Mouse (Mus musculus) lung, adult 18-20 months (tissue): ENCODE results near the gene Cnr2.

Source experiments
- DNase-seq, 2 experiments: peaks; one replicate each; pipeline ENCODE4 v3.0.0; 2022; ENCODE audit warnings: mixed read lengths in 2 of 2

The Cnr2 gene

GRCm38 (mm10) chr4:135895071-135895571 is at the start of gene Cnr2:
Gene Cnr2 (plus strand): TSS chr4:135895394.
- no peak for DNase-seq

- DNase-seq: no peak
Measured at GRCm38 (mm10) chr4:135847581-135847980, 47.6 kb upstream of the Cnr2 start.

- no peak for DNase-seq
Measured at GRCm38 (mm10) chr4:135850411-135851095, 44.6 kb upstream of the Cnr2 start.

GRCm38 (mm10) chr4:135851942-135852341 is 43.3 kb upstream of the Cnr2 start:
- DNase-seq: no peak

GRCm38 (mm10) chr4:135853987-135854546 is 41.1 kb upstream of the Cnr2 start:
- no peak for DNase-seq

GRCm38 (mm10) chr4:135854630-135855029 is 40.6 kb upstream of the Cnr2 start:
- DNase-seq: no peak

GRCm38 (mm10) chr4:135855080-135855479 is 40.1 kb upstream of the Cnr2 start:
- DNase-seq: no peak

- peak; percentile 96 to 97 for DNase-seq
Measured at GRCm38 (mm10) chr4:135855536-135856222, 39.5 kb upstream of the Cnr2 start, which contains the start of gene Srsf10. Gene Srsf10 (plus strand): TSS chr4:135855747.

- peak; percentile 71 to 75 for DNase-seq
Measured at GRCm38 (mm10) chr4:135856223-135857091, 38.7 kb upstream of the Cnr2 start.

GRCm38 (mm10) chr4:135857597-135858186 is 37.5 kb upstream of the Cnr2 start:
- DNase-seq: no peak

GRCm38 (mm10) chr4:135868996-135869395 is 26.2 kb upstream of the Cnr2 start:
- DNase-seq: no peak

- DNase-seq: no peak
Measured at GRCm38 (mm10) chr4:135870227-135871023, 24.8 kb upstream of the Cnr2 start.

GRCm38 (mm10) chr4:135872015-135872414 is 23.2 kb upstream of the Cnr2 start:
- DNase-seq: no peak

GRCm38 (mm10) chr4:135872589-135873391 is 22.4 kb upstream of the Cnr2 start:
- DNase-seq: no peak

GRCm38 (mm10) chr4:135873526-135874202 is 21.5 kb upstream of the Cnr2 start, which contains the start of gene Pnrc2:
Gene Pnrc2 (minus strand): TSS chr4:135873850.
- DNase-seq: peak; percentile 90 to 92

- no peak for DNase-seq
Measured at GRCm38 (mm10) chr4:135874564-135875535, 20.3 kb upstream of the Cnr2 start.

- DNase-seq: no peak
Measured at GRCm38 (mm10) chr4:135875546-135875945, 19.6 kb upstream of the Cnr2 start.

GRCm38 (mm10) chr4:135875991-135876582 is 19.1 kb upstream of the Cnr2 start:
- peak; percentile 77 to 79 for DNase-seq
